Mouse (Mus musculus): ENCODE measurements around the gene Vamp1. TPM values are rescaled to one million over a fixed set of nuclear protein-coding genes. Genes with fewer than 3 reads are reported as not detected.
A peak's percentile ranks its signal among the peaks of the same experiment; 100 is the strongest.

The Vamp1 gene
- polyA plus RNA-seq, 1 experiment from 2014 or later = 1.8 TPM

DNA sequence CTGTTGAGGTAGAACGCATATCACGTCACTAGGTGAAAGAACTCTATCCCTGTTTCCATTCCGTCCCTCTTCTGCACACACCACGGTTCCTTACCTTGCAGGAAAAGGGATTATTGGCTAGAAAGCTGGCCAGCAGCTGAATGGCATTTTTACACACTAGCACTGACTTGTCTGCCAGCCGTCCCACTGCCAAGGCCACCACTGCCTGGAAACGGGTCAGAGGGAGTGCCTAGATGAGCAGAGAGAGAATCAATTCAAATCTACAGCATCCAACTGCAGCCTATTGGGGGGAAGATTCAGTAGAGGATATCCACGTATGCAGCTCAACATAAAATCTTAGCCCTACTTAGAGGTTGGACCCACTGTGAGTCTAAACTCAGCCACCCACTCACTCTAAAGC, 35.8 kb upstream of the Vamp1 start:
- Histone ChIP-seq H3K4me1 (ENCODE audit: control insufficient read depth, low read depth, low read length) (no peaks in the 10 kb centered on the region), H3K36me3 (ENCODE audit: control insufficient read depth, insufficient read depth) (peaks cover 98% of the 10 kb centered on the region), H3K27me3 (ENCODE audit: control insufficient read depth, insufficient read depth, low read depth, low read length) (no peaks in the 10 kb centered on the region), H3K4me2 (ENCODE audit: low read depth, low read length) (no peak overlapping the region), H3K9me3 (replicated peaks; ENCODE audit: control insufficient read depth, low read length) (no peaks in the 10 kb centered on the region), H3K27ac (ENCODE audit: low read length) (no peak overlapping the region), H3K9ac (ENCODE audit: low read depth, low read length) (no peak overlapping the region), H3K4me3 (ENCODE audit: low read depth, low read length) (no peak overlapping the region)
- 92% methylated on average over 7 of the region's 7 CpGs for WGBS (ENCODE audit: insufficient replicate concordance)
- no peak for ATAC-seq (ENCODE audit: low read depth)

DNA sequence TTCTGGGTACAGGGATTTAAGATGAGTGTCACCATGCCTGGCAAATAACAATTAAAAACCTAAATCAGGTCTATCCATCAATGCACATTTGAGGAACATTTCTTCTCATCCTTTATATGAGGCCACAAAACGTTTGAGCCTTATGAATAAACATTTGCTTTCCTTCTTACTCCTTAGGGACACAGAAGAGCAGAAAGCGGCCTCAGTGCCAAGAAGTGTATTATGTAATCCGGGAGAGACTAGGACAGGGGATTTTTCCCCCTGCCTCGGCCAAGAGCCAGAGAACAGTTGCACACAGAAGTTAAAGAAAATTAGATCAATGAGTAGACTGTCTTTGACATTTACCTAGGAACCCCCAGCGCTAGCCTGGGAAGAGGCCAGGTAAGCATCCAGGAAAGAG, 33.2 kb upstream of the Vamp1 start:
- no peak overlapping the region for H3K27ac ChIP-seq (ENCODE audit: low read length)
- H3K27me3 ChIP-seq (ENCODE audit: control insufficient read depth, insufficient read depth, low read depth, low read length) = no peaks in the 10 kb centered on the region
- H3K4me3 ChIP-seq (ENCODE audit: low read depth, low read length) = no peak overlapping the region
- no peak overlapping the region for H3K4me2 ChIP-seq (ENCODE audit: low read depth, low read length)
- WGBS (ENCODE audit: insufficient replicate concordance) = 84% methylated on average over 5 of the region's 5 CpGs
- no peaks in the 10 kb centered on the region for H3K4me1 ChIP-seq (ENCODE audit: control insufficient read depth, low read depth, low read length)
- peaks cover 98% of the 10 kb centered on the region for H3K36me3 ChIP-seq (ENCODE audit: control insufficient read depth, insufficient read depth)
- H3K9ac ChIP-seq (ENCODE audit: low read depth, low read length) = no peak overlapping the region
- H3K9me3 ChIP-seq (replicated peaks; ENCODE audit: control insufficient read depth, low read length) = no peaks in the 10 kb centered on the region
- no peak for ATAC-seq (ENCODE audit: low read depth)

DNA sequence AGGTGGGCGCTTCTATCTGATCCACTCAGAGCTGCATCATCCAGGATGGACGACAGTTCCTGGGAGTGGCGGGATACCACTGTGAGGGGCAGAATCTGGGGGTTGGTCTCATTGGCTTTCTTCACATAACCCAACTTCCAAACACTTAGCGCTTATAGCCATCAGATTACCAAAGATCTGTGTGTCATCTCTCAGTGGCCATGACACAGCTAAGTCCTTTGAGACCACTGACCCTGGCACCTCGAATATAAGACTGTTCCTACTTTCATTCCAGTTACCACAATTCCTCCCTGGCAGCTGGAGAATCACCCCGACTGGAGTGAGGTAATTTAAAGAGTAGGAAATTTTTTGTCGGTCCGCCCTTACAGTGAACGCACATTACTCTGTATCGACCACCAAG, 29.1 kb upstream of the Vamp1 start:
- Histone ChIP-seq H3K9ac (ENCODE audit: low read depth, low read length) (no peak overlapping the region), H3K27me3 (ENCODE audit: control insufficient read depth, insufficient read depth, low read depth, low read length) (no peaks in the 10 kb centered on the region), H3K27ac (ENCODE audit: low read length) (no peak overlapping the region), H3K4me1 (ENCODE audit: control insufficient read depth, low read depth, low read length) (peaks cover 14% of the 10 kb centered on the region), H3K36me3 (ENCODE audit: control insufficient read depth, insufficient read depth) (peaks cover 83% of the 10 kb centered on the region), H3K9me3 (replicated peaks; ENCODE audit: control insufficient read depth, low read length) (no peaks in the 10 kb centered on the region), H3K4me3 (ENCODE audit: low read depth, low read length) (no peak overlapping the region), H3K4me2 (ENCODE audit: low read depth, low read length) (no peak overlapping the region)
- no peak for ATAC-seq (ENCODE audit: low read depth)
- 88% methylated on average over 10 of the region's 10 CpGs for WGBS (ENCODE audit: insufficient replicate concordance)

DNA sequence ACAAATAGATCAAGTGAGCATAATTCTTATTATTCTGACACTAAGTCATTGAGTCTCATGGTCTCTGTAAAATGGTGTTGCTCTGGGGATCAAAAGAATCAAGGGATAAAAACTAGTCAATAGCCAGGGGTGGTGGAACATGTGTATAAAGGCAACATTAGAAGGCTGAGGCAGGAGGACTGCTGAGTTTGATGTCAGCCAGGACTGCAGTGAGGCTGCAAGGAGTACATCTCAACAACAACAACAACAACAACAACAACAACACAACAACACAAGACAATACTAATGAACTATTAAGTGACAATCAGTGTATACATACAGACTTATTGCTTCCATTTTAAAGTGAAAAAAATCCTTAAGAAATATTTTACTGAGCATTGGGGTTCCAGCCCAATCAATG, 24.5 kb upstream of the Vamp1 start:
- Histone ChIP-seq H3K36me3 (ENCODE audit: control insufficient read depth, insufficient read depth) (peaks cover 56% of the 10 kb centered on the region), H3K27me3 (ENCODE audit: control insufficient read depth, insufficient read depth, low read depth, low read length) (no peaks in the 10 kb centered on the region), H3K27ac (ENCODE audit: low read length) (peak overlapping the region; percentile 100), H3K4me3 (ENCODE audit: low read depth, low read length) (peak overlapping the region; percentile 81), H3K9ac (ENCODE audit: low read depth, low read length) (peak overlapping the region; percentile 76), H3K4me1 (ENCODE audit: control insufficient read depth, low read depth, low read length) (peaks cover 20% of the 10 kb centered on the region), H3K9me3 (replicated peaks; ENCODE audit: control insufficient read depth, low read length) (no peaks in the 10 kb centered on the region), H3K4me2 (ENCODE audit: low read depth, low read length) (peak overlapping the region; percentile 57)
- ATAC-seq (ENCODE audit: low read depth) = no peak

DNA sequence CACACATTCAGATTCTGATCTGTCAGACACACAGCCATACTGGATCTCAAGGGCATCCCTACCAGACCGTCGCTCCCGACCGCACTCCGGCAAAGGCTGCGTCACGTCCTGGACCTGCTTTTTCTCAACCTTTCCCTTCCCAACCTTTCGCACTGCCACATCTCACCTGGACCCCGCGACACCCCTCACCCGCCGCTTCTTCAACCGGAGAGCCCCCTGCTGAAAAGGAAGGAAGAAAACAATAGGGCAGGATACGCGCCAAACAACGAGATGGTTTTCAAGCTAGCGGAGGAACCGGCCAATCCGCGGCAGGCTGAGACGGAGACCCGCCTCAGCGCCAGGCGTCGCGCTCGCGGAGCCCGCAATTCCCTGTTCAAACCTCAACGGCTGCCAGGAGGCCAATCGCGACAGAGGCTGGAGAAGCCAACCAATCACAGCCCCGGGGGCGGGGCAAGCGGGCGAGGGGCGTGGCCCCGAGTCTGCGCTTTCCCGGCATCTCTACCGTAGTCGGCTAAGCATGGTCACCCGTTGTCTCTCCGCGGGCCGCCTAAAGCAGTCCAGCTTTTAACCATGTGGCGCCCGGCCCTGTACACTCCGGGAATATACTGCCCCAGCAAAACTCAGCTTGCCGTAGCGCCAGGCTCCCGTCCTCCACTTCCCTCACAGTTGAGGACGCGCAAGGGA, 23.9 kb upstream of the Vamp1 start, which contains the start of the genes Ncapd2 and Mrpl51:
Gene Ncapd2 (minus strand): TSS at position 370 of the 684 bp plus-strand sequence.
Gene Mrpl51 (plus strand): TSS at position 470 of the 684 bp plus-strand sequence.
- peak within 1 kb of the TSS; percentile 100 for H3K27ac ChIP-seq (ENCODE audit: low read length)
- peak within 1 kb of the TSS; percentile 92 for H3K4me2 ChIP-seq (ENCODE audit: low read depth, low read length)
- peaks cover 20% of the 10 kb centered on the region for H3K4me1 ChIP-seq (ENCODE audit: control insufficient read depth, low read depth, low read length)
- peak; percentile 94 for ATAC-seq (ENCODE audit: low read depth)
- no peaks in the 10 kb centered on the region for H3K27me3 ChIP-seq (ENCODE audit: control insufficient read depth, insufficient read depth, low read depth, low read length)
- H3K36me3 ChIP-seq (ENCODE audit: control insufficient read depth, insufficient read depth) = peaks cover 49% of the 10 kb centered on the region
- peak within 1 kb of the TSS; percentile 81 for H3K4me3 ChIP-seq (ENCODE audit: low read depth, low read length)
- H3K9me3 ChIP-seq (replicated peaks; ENCODE audit: control insufficient read depth, low read length) = no peaks in the 10 kb centered on the region
- WGBS (ENCODE audit: insufficient replicate concordance) = under 1% methylated on average over 54 of the region's 54 CpGs
- peak within 1 kb of the TSS; percentile 77 for H3K9ac ChIP-seq (ENCODE audit: low read depth, low read length)

DNA sequence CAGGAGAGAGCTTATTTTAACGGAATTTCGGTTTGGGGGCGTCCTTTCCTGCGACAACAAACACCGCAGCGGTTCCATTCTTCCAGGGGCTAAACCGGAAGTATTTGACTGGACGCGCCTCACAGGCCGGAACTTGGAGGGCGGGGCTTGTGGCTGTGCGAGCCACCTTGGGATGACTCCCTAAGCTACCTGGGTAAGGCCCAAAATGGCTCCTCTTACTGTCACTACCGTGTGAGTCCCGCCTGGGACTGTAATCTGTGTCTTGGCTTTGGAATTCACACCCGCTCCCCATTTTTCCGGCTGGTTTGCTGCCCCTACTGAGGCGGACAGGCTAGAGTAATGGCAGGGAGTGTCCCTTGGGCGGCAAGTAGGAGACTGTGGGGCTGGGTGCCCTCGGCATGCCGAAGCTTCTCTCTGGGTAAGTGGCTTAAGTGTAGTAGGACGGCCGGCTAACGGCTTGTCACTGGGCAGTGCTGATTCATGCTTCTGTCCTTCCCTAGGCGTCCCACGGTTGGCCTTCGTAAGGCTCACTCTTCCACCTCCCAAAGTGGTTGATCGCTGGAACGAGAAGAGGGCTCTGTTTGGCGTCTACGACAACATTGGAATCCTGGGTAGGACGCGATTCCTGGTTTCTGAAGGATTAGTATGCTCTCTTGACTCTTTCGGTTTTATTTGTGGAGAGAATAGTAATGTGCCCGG, 23.2 kb upstream of the Vamp1 start:
- peak overlapping the region; percentile 100 for H3K27ac ChIP-seq (ENCODE audit: low read length)
- H3K4me2 ChIP-seq (ENCODE audit: low read depth, low read length) = peak overlapping the region; percentile 92
- H3K36me3 ChIP-seq (ENCODE audit: control insufficient read depth, insufficient read depth) = peaks cover 42% of the 10 kb centered on the region
- peak; percentile 87 for ATAC-seq (ENCODE audit: low read depth)
- peak overlapping the region; percentile 77 for H3K9ac ChIP-seq (ENCODE audit: low read depth, low read length)
- 0% methylated on average over 34 of the region's 34 CpGs for WGBS (ENCODE audit: insufficient replicate concordance)
- peaks cover 20% of the 10 kb centered on the region for H3K4me1 ChIP-seq (ENCODE audit: control insufficient read depth, low read depth, low read length)
- H3K27me3 ChIP-seq (ENCODE audit: control insufficient read depth, insufficient read depth, low read depth, low read length) = no peaks in the 10 kb centered on the region
- H3K4me3 ChIP-seq (ENCODE audit: low read depth, low read length) = peak overlapping the region; percentile 81
- H3K9me3 ChIP-seq (replicated peaks; ENCODE audit: control insufficient read depth, low read length) = no peaks in the 10 kb centered on the region

DNA sequence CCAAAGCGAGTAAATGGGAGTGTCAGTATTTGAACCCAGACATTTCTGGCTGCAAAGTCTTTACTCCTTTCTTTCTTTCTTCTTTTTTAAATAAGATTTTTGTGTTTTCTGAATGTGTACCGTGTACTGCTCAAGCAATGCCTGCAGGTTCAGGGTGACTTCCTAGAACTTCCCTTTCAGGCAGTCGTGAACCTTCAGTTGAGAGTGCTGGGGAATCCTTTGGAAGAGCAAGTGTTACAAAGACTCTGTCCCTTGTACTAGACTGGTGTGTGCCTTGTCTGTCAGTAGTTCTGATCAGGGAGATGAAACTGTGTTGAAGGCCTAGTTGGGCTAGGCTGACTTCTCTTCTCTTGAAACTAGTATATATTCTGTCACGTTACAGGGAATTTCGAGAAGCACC, 22.5 kb upstream of the Vamp1 start:
- WGBS (ENCODE audit: insufficient replicate concordance) = 11% methylated on average over 5 of the region's 5 CpGs
- Histone ChIP-seq H3K4me2 (ENCODE audit: low read depth, low read length) (peak overlapping the region; percentile 92), H3K27me3 (ENCODE audit: control insufficient read depth, insufficient read depth, low read depth, low read length) (no peaks in the 10 kb centered on the region), H3K27ac (ENCODE audit: low read length) (peak overlapping the region; percentile 100), H3K9ac (ENCODE audit: low read depth, low read length) (peak overlapping the region; percentile 77), H3K4me1 (ENCODE audit: control insufficient read depth, low read depth, low read length) (peaks cover 20% of the 10 kb centered on the region), H3K36me3 (ENCODE audit: control insufficient read depth, insufficient read depth) (peaks cover 36% of the 10 kb centered on the region), H3K4me3 (ENCODE audit: low read depth, low read length) (peak overlapping the region; percentile 81), H3K9me3 (replicated peaks; ENCODE audit: control insufficient read depth, low read length) (no peaks in the 10 kb centered on the region)
- ATAC-seq (ENCODE audit: low read depth) = no peak

DNA sequence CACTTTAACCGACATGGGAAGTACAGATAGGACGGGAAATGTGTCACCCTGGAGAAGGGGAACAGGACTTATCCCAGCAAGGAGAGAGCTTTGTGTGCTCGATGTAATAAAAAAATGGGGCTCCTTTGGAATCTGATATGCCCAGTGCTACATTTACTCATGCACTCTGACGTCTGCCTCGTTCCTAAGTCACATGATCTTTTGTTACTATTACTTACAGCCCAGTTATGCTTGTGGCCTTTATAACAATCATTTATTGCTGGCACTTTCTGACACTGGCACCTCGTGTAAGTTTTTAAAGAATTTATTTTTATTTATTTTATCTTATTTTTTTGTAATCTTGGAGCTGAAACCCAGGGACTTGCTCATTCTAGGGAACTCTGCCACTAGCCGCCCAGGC, 22.0 kb upstream of the Vamp1 start:
- 26% methylated on average over 7 of the region's 7 CpGs for WGBS (ENCODE audit: insufficient replicate concordance)
- Histone ChIP-seq H3K27me3 (ENCODE audit: control insufficient read depth, insufficient read depth, low read depth, low read length) (no peaks in the 10 kb centered on the region), H3K9me3 (replicated peaks; ENCODE audit: control insufficient read depth, low read length) (no peaks in the 10 kb centered on the region), H3K4me1 (ENCODE audit: control insufficient read depth, low read depth, low read length) (peaks cover 17% of the 10 kb centered on the region), H3K4me2 (ENCODE audit: low read depth, low read length) (peak overlapping the region; percentile 92), H3K27ac (ENCODE audit: low read length) (peak overlapping the region; percentile 100), H3K9ac (ENCODE audit: low read depth, low read length) (peak overlapping the region; percentile 1; the same call in 1 of the 2 replicates), H3K4me3 (ENCODE audit: low read depth, low read length) (peak overlapping the region; percentile 81), H3K36me3 (ENCODE audit: control insufficient read depth, insufficient read depth) (peaks cover 30% of the 10 kb centered on the region)
- no peak for ATAC-seq (ENCODE audit: low read depth)

DNA sequence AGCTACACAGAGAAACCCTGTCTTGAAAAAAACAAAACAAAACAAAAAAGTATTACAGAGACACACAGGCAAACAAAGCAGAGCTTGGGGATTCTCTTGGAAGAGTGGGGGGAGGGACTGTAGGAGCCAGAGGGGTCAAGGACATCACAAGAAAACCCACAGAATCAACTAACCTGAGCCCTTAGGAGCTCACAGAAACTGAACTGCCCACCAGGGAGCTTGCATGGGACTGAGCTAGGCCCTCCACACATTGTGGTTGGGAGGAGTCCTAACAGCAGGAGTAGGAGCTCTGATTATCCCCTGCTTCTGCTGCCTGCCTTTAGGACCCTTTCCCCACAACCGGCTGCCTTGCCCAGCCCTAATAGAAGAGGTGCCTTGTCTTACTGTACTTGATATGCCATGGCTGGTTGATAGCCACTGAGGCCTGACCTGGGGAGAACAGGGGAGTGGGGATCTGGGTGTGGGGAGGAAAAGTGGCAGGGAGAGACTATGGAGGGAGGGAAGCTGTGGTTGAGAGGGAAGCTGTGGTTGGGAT, 19.7 kb upstream of the Vamp1 start:
- no peaks in the 10 kb centered on the region for H3K9me3 ChIP-seq (replicated peaks; ENCODE audit: control insufficient read depth, low read length)
- no peak overlapping the region for H3K4me3 ChIP-seq (ENCODE audit: low read depth, low read length)
- peaks cover 16% of the 10 kb centered on the region for H3K36me3 ChIP-seq (ENCODE audit: control insufficient read depth, insufficient read depth)
- WGBS (ENCODE audit: insufficient replicate concordance) = 52% methylated on average over 1 of the region's 1 CpGs
- no peak overlapping the region for H3K4me2 ChIP-seq (ENCODE audit: low read depth, low read length)
- ATAC-seq (ENCODE audit: low read depth) = no peak
- no peaks in the 10 kb centered on the region for H3K27me3 ChIP-seq (ENCODE audit: control insufficient read depth, insufficient read depth, low read depth, low read length)
- H3K9ac ChIP-seq (ENCODE audit: low read depth, low read length) = no peak overlapping the region
- no peak overlapping the region for H3K27ac ChIP-seq (ENCODE audit: low read length)
- peaks cover 6% of the 10 kb centered on the region for H3K4me1 ChIP-seq (ENCODE audit: control insufficient read depth, low read depth, low read length)
